Mouse (Mus musculus) heart, embryonic 16.5 days (tissue): ENCODE data around the gene Pld2. TPM values are rescaled to one million over a fixed set of nuclear protein-coding genes. Genes with fewer than 3 reads are reported as not detected.
A peak's percentile ranks its signal among the peaks of the same experiment; 100 is the strongest.

Source experiments
- ATAC-seq: fragments of 200-750 bp; cut with Nextera tagmentation; replicated peaks from 2 replicates; pipeline ENCODE4 v1.8.0; 2017; ENCODE audit warnings: moderate number of reproducible peaks; ENCODE audit not compliant: insufficient read depth, low FRiP score; ENCODE audit errors: extremely low read depth
- H3K27ac ChIP-seq: fragments of 300-500 bp; sonication (generic); 2 replicates; pipeline ENCODE4 v1.5.1; 2014; ENCODE audit warnings: mild to moderate bottlenecking, low read length, control low read depth, moderate library complexity
- H3K27me3 ChIP-seq: fragments of 300-500 bp; sonication (generic); 2 replicates; pipeline ENCODE4 v1.6.1; 2014; ENCODE audit warnings: low read length, mixed read lengths; ENCODE audit not compliant: control insufficient read depth, insufficient read depth
- H3K36me3 ChIP-seq: fragments of 300-500 bp; sonication (generic); 2 replicates; pipeline ENCODE4 v1.6.1; 2014; ENCODE audit not compliant: control insufficient read depth, insufficient read depth
- H3K4me1 ChIP-seq: fragments of 300-500 bp; sonication (generic); 2 replicates; pipeline ENCODE4 v1.6.1; 2014; ENCODE audit warnings: low read length, mixed read lengths; ENCODE audit not compliant: control insufficient read depth, insufficient read depth
- H3K4me2 ChIP-seq: fragments of 300-500 bp; sonication (generic); 2 replicates; pipeline ENCODE4 v1.6.1; 2014; ENCODE audit warnings: low read depth, mild to moderate bottlenecking, control low read depth, low read length
- H3K4me3 ChIP-seq: fragments of 300-500 bp; sonication (generic); 2 replicates; pipeline ENCODE4 v1.5.1; 2014; ENCODE audit warnings: mild to moderate bottlenecking, control low read depth, low read length
- H3K9ac ChIP-seq: fragments of 300-500 bp; sonication (generic); 2 replicates; pipeline ENCODE4 v1.6.1; 2014; ENCODE audit warnings: low read length, control low read depth
- H3K9me3 ChIP-seq: fragments of 300-500 bp; sonication (generic); replicated peaks from 2 replicates; pipeline ENCODE4 v1.6.1; 2016; ENCODE audit warnings: low read length; ENCODE audit not compliant: control insufficient read depth
- WGBS: fragments of 180-500 bp; shearing (Covaris S2); extraction: QIAGEN DNeasy Blood & Tissue Kit; methylation state at CpG from one replicate; pipeline ENCODE4 v1.1.7; 2014; 5-methylcytosine and 5-hydroxymethylcytosine counted together
- polyA plus RNA-seq: library from polyadenylated mRNA; unstranded; fragments of >200 nt; fragmentation: Nextera tagmentation; extraction: Ambion mirVana; gene quantifications from 2 replicates; pipeline ENCODE4 v1.2.1, GENCODE M21; 2015

Pld2 gene
- polyA plus RNA-seq, 1 experiment from 2014 or later = 9.1 TPM

DNA sequence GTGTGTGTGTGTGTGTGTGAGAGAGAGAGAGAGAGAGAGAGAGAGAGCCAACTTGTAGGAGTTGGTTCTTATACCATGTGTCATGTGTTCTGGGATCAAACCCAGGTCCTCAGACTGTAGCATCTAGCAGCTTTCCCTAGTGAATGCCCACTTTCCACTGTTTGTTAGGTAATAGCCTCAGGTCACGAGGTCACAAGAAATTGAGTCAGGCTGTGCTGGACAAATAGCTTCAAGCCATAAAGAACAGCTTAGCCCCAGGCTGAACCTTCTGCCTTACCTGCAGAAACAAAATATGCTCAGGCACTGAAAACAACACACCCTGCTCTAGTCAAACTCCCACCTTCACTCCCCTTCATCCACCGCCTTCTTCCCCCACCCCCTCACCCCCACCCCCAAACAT, 28.6 kb upstream of the Pld2 start:
- Histone ChIP-seq H3K9me3 (no peaks in the 10 kb centered on the region), H3K4me1 (0 out of 2 replicates have a peak, but pooled peaks cover 4% of the 10 kb centered on the region), H3K27me3 (peaks cover 14% of the 10 kb centered on the region), H3K4me3 (no peak overlapping the region), H3K4me2 (no peak overlapping the region), H3K36me3 (no peaks in the 10 kb centered on the region), H3K27ac (no peak overlapping the region), H3K9ac (no peak overlapping the region)
- ATAC-seq = no peak
- 66% methylated on average over 2 of the region's 2 CpGs for WGBS

DNA sequence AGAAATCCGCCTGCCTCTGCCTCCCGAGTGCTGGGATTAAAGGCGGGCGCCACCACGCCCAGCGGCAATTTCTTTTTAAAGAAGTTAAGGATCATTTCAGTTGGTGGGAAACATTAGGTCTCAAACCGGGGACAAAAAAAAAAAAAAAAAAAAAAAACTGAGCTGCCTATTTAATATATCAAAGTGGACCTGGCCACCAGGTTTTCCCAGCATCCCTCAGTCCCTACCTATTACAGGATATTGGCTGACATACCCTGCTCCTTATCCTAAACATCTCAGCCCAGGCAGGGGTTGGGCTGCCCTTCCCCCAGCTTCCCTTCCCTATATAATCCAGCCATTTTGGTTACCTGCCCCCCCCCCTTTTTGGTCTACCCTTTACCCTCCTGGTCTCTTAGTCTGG, 28.0 kb upstream of the Pld2 start:
- 0 out of 2 replicates have a peak, but pooled peaks cover 4% of the 10 kb centered on the region for H3K4me1 ChIP-seq
- H3K9ac ChIP-seq = no peak overlapping the region
- no peak overlapping the region for H3K4me3 ChIP-seq
- WGBS = 86% methylated on average over 7 of the region's 7 CpGs
- no peak for ATAC-seq
- H3K27me3 ChIP-seq = peaks cover 14% of the 10 kb centered on the region
- H3K9me3 ChIP-seq = no peaks in the 10 kb centered on the region
- H3K27ac ChIP-seq = no peak overlapping the region
- H3K4me2 ChIP-seq = no peak overlapping the region
- H3K36me3 ChIP-seq = no peaks in the 10 kb centered on the region

GRCm38 (mm10) chr11:70512709-70513342, 27.0 kb upstream of the Pld2 start:
- Histone ChIP-seq H3K4me3 (no peak overlapping the region), H3K9ac (no peak overlapping the region), H3K9me3 (no peaks in the 10 kb centered on the region), H3K27ac (no peak overlapping the region), H3K4me1 (0 out of 2 replicates have a peak, but pooled peaks cover 4% of the 10 kb centered on the region), H3K4me2 (no peak overlapping the region), H3K36me3 (no peaks in the 10 kb centered on the region), H3K27me3 (peaks cover 14% of the 10 kb centered on the region)
- WGBS = 67% methylated on average over 7 of the region's 7 CpGs
- ATAC-seq = no peak

DNA sequence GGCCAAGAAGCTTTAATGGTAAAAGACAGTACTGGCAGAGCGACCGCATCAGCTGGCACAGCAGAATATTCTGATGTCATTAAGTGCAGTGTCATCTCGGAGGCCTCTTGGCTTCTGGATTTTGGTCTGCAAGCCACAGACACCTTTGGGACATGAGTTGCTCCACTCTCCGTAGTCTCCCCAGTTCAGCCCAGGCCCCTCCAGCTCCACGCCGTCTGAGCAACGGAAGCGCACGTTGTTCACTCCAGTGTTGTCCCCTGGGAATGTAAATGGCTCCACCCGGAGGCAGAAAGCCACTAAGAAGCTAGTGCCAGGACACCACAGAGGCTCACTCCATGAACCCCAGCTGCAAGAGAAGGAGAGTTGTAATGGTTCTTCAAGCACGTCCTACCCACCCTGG, 26.3 kb upstream of the Pld2 start:
- Histone ChIP-seq H3K27me3 (peaks cover 14% of the 10 kb centered on the region), H3K4me1 (0 out of 2 replicates have a peak, but pooled peaks cover 4% of the 10 kb centered on the region), H3K9me3 (no peaks in the 10 kb centered on the region), H3K4me3 (no peak overlapping the region), H3K36me3 (no peaks in the 10 kb centered on the region), H3K9ac (no peak overlapping the region), H3K27ac (no peak overlapping the region), H3K4me2 (no peak overlapping the region)
- 53% methylated on average over 11 of the region's 11 CpGs for WGBS
- ATAC-seq = no peak

- 0 out of 2 replicates have a peak, but pooled peaks cover 4% of the 10 kb centered on the region for H3K4me1 ChIP-seq
- no peak within 1 kb of the TSS for H3K4me2 ChIP-seq
- H3K27me3 ChIP-seq = peaks cover 9% of the 10 kb centered on the region
- 85% methylated on average over 7 of the region's 7 CpGs for WGBS
- ATAC-seq = no peak
- H3K36me3 ChIP-seq = no peaks in the 10 kb centered on the region
- H3K9ac ChIP-seq = no peak within 1 kb of the TSS
- no peak within 1 kb of the TSS for H3K27ac ChIP-seq
- H3K4me3 ChIP-seq = no peak within 1 kb of the TSS
- no peaks in the 10 kb centered on the region for H3K9me3 ChIP-seq
These were observed 25.6 kb upstream of the Pld2 start, which contains the start of gene Vmo1 for GRCm38 (mm10) chr11:70514288-70514687. Gene Vmo1, minus strand, starts transcription at chr11:70514616.

- H3K9me3 ChIP-seq = no peaks in the 10 kb centered on the region
- peaks cover 4% of the 10 kb centered on the region; the same call in 1 of the 2 replicates for H3K4me1 ChIP-seq
- H3K4me2 ChIP-seq = no peak overlapping the region
- no peak overlapping the region for H3K27ac ChIP-seq
- H3K4me3 ChIP-seq = no peak overlapping the region
- ATAC-seq = no peak
- WGBS = 13% methylated on average over 2 of the region's 2 CpGs
- H3K27me3 ChIP-seq = no peaks in the 10 kb centered on the region
- H3K36me3 ChIP-seq = no peaks in the 10 kb centered on the region
- H3K9ac ChIP-seq = no peak overlapping the region
These were observed 23.5 kb upstream of the Pld2 start for GRCm38 (mm10) chr11:70516352-70516751.

GRCm38 (mm10) chr11:70518436-70518835, 21.4 kb upstream of the Pld2 start:
- Histone ChIP-seq H3K36me3 (no peaks in the 10 kb centered on the region), H3K4me2 (no peak overlapping the region), H3K27ac (no peak overlapping the region), H3K9me3 (no peaks in the 10 kb centered on the region), H3K9ac (no peak overlapping the region), H3K4me1 (peaks cover 4% of the 10 kb centered on the region; the same call in 1 of the 2 replicates), H3K4me3 (no peak overlapping the region), H3K27me3 (no peaks in the 10 kb centered on the region)
- no peak for ATAC-seq
- WGBS = 74% methylated on average over 1 of the region's 1 CpGs

DNA sequence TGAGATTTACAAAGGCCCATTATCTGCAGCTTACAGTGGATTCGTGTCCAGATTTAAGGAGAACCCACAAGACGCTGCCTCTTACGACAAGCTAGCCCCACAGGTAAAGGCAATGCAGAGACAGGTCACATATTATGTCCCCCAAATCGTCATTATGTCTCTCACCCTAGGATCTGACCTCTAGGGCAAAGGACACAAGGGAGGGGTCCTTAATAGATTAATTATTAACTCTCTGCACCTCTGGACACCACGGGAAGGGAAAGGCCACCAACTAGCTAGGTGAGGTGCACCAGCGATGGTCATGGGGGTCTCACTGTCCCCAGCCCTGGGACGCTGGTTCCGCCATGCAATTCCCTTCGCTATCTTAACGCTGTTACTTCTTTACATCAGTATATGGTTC, 20.9 kb upstream of the Pld2 start, which contains the start of gene Gltpd2:
TSS of gene Gltpd2 (plus strand) at position 274 of the 400 bp plus-strand sequence.
- Histone ChIP-seq H3K4me3 (peak within 1 kb of the TSS; percentile 42), H3K9ac (peak within 1 kb of the TSS; percentile 68), H3K27ac (peak within 1 kb of the TSS; percentile 61), H3K9me3 (no peaks in the 10 kb centered on the region), H3K27me3 (no peaks in the 10 kb centered on the region), H3K4me2 (peak within 1 kb of the TSS; percentile 70), H3K36me3 (no peaks in the 10 kb centered on the region), H3K4me1 (peaks cover 4% of the 10 kb centered on the region; the same call in 1 of the 2 replicates)
- ATAC-seq = no peak
- WGBS = 88% methylated on average over 10 of the region's 10 CpGs

GRCm38 (mm10) chr11:70520178-70520769, 19.6 kb upstream of the Pld2 start:
- WGBS = 9% methylated on average over 41 of the region's 41 CpGs
- peaks cover 6% of the 10 kb centered on the region; the same call in 1 of the 2 replicates for H3K4me1 ChIP-seq
- no peaks in the 10 kb centered on the region for H3K27me3 ChIP-seq

More at GRCm38 (mm10) chr11:70520178-70520769, 19.6 kb upstream of the Pld2 start:
- Histone ChIP-seq H3K4me3 (peak overlapping the region; percentile 42), H3K4me2 (peak overlapping the region; percentile 70), H3K9ac (peak overlapping the region; percentile 68), H3K36me3 (no peaks in the 10 kb centered on the region), H3K9me3 (no peaks in the 10 kb centered on the region), H3K27ac (peak overlapping the region; percentile 61)
- peak; percentile 30 for ATAC-seq
